Mouse (Mus musculus) small intestine, adult 2 months (tissue): ENCODE results near the gene H2al1a.
"Not testable (repeated sequence)": the region's sequence is repeated elsewhere in the genome, so short reads cannot be mapped to it uniquely, and the experiment has no call there.

Experiments
- CTCF ChIP-seq: fragments of 200-500 bp; IDR thresholded peaks from 2 replicates; pipeline ENCODE4 v1.5.1; 2012; ENCODE audit warnings: low read depth, mild to moderate bottlenecking, control low read depth, inconsistent platforms, low read length, moderate library complexity, mixed read lengths; ENCODE audit not compliant: insufficient replicate concordance, insufficient read length; ENCODE audit errors: extremely low read depth
- POLR2A ChIP-seq: fragments of 200-500 bp; IDR thresholded peaks from 2 replicates; pipeline ENCODE4 v1.6.1; 2012; ENCODE audit warnings: low read depth, mild to moderate bottlenecking, control low read depth, inconsistent platforms, low read length, moderate library complexity

- not testable (repeated sequence) for TF ChIP-seq POLR2A, CTCF
Measured at GRCm38 (mm10) chrX:11305355-11305754, 6.3 kb downstream of the H2al1a start, which contains the start of gene H2al1c.
